Mouse (Mus musculus): Measurements from ENCODE around the gene Il21r. TPM values are rescaled to one million over a fixed set of nuclear protein-coding genes. Genes with fewer than 3 reads are reported as not detected.

Il21r gene
- total RNA-seq, 2 experiments from 2014 or later: 1.2 to 1.4 TPM

- H3K4me3 ChIP-seq: no peak overlapping the region
- no peak overlapping the region for H3K27ac ChIP-seq
- no peak for DNase-seq (ENCODE audit: extremely low spot score in 1 of 2, low spot score in 2 of 2)
- TF ChIP-seq CTCF (IDR thresholded peaks at IDR 0.05): no peak
- intact Hi-C loops (cut with DNase I): no loop called here
Observed at GRCm38 (mm10) chr7:125596406-125596805, 6.8 kb upstream of the Il21r start.

- intact Hi-C loops (cut with DNase I): no loop called here
- no peak for DNase-seq (ENCODE audit: extremely low spot score in 1 of 2, low spot score in 2 of 2)
- no peak overlapping the region for H3K27ac ChIP-seq
- TF ChIP-seq CTCF (IDR thresholded peaks at IDR 0.05): no peak
- H3K4me3 ChIP-seq: no peak overlapping the region
Observed at GRCm38 (mm10) chr7:125597083-125597482, 6.1 kb upstream of the Il21r start.

DNA sequence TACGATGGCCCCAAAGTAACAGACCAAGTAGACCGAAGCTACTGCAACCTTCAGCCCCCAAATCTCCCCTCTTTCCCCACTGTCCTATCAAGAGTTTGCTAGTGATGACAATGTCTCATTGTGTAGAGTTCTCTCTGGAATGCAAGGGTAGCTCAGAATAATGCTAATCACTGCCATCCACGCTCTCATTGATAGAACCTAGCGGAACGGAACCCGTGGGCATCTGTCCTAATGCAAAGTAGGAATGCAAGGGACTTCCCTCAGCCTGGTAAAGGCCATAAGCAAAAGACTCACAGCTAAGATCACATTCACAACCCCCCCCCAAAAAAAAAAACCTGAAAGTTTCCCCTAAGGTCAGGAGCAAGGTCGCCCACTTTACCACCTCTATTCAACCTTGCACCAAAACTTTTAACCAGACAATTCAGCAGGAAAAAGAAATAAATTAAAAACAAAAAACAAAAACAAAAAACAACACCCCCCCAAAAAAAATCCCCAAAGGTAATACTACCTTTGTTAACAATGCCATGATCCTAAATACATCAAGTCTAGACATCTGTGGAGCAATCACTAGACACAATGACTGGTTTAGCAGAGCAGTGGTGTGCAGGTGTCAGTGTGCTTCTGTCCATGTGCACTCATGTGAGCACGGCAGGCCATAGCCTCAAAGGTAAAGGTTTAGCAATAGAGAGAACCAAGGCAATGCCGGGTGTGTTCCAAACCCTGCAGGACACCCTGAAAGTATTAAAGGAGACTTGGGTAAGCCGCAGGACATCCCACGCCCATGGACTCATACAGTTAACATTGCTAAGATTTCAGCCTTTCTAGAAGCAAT, 5.5 kb upstream of the Il21r start:
- no peak for TF ChIP-seq CTCF (IDR thresholded peaks at IDR 0.05)

DNA sequence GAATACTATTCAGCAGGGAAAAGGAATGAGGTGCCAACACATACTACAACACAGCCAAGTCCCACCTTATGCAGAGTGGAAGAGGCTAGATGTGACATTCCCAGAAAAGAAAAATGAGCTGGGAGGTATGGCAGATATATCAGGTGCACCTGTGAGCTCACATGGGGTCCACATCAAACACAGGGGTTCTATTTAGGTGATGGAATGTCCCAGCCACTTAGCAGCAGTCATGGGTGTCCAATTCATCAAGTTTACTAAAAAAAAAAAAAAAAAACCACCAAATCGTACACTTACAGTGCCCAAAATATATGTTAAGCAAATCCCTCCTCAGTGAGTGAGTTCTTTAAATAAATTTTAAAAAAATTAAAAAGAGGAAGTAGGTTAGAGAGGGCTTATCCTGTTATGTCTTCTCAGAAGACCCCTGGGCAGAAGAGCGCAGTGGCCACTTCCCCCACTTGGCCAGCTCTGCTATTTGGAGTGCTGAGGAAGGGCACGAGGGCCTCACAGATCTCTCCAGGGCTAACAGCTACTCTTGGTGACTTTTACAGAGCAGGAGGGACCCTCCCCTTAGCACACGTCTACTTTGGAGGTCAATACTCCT, 3.8 kb upstream of the Il21r start:
- no peak overlapping the region for H3K27ac ChIP-seq
- no peak for TF ChIP-seq CTCF (IDR thresholded peaks at IDR 0.05)
- H3K4me3 ChIP-seq: no peak overlapping the region
- intact Hi-C loops (cut with DNase I): no loop called here
- DNase-seq (ENCODE audit: extremely low spot score in 1 of 2, low spot score in 2 of 2): no peak

More for the DNA sequence above, 5.5 kb upstream of the Il21r start:
- Histone ChIP-seq H3K27ac (no peak overlapping the region), H3K4me3 (no peak overlapping the region)
- DNase-seq (ENCODE audit: extremely low spot score in 1 of 2, low spot score in 2 of 2): no peak
- intact Hi-C loops (cut with DNase I): no loop called here

DNA sequence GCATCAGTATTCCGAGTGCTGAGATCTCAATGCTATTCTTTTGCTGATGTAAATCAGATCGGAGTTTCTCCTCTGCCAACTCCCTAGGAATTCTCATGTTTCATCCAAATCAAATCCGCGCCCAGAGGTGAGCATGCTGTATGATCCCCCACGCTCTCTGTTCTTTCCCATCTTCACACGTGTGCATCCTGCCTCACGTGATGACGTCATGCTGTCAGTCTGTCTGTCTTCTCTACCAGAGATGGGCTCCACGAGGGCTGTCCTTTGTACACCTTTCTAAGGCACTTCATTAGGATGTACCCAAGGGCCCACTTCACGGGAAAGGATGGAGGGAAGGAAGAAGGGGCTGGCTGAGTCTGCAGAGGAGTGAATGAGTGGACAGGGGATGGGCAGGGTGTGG, 3.1 kb upstream of the Il21r start:
- no peak for TF ChIP-seq CTCF (IDR thresholded peaks at IDR 0.05)
- intact Hi-C loops (cut with DNase I): no loop called here

DNA sequence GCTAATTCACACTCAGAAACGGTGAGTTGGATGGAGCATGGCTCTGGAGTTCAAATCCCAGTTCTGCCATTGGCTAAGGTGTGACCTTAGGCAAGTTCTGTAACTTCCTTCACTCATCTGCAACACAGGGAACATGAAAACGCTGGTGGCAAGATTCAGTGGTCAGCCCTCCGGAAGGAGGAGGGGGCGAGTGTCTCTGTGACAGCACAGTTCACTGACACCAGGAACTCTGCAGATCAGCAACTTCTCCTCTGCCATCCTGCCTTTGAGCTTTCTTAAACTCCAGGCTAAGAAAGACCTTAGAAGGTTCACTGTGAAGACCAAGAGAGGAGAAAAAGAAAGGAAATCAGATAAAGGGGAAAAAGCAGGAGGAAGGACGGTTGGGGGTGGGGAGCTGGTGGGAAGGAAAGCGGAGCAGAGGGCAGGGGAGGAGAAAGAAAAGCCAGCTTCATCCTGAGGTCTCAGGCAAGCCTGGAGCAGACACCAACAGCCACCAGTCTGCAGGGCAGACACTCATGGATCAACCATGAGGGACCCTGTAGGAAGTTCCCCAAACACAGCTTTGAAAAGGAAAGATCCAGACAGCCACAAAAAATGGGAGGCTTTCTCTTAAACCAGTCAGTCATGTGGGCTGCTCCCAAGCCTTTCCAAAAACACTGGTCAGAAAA, 2.5 kb upstream of the Il21r start:
- no peak for TF ChIP-seq CTCF (IDR thresholded peaks at IDR 0.05)
- no peak overlapping the region for H3K4me3 ChIP-seq
- H3K27ac ChIP-seq: no peak overlapping the region
- no peak for DNase-seq (ENCODE audit: extremely low spot score in 1 of 2, low spot score in 2 of 2)
- intact Hi-C loops (cut with DNase I): no loop called here

More for the DNA sequence above, 3.1 kb upstream of the Il21r start:
- no peak overlapping the region for H3K4me3 ChIP-seq
- DNase-seq (ENCODE audit: extremely low spot score in 1 of 2, low spot score in 2 of 2): no peak
- no peak overlapping the region for H3K27ac ChIP-seq

GRCm38 (mm10) chr7:125601280-125601670, 2.0 kb upstream of the Il21r start:
- no peak for DNase-seq (ENCODE audit: extremely low spot score in 1 of 2, low spot score in 2 of 2)
- intact Hi-C loops (cut with DNase I): no loop called here
- Histone ChIP-seq H3K27ac (no peak overlapping the region), H3K4me3 (no peak overlapping the region)
- TF ChIP-seq CTCF (IDR thresholded peaks at IDR 0.05): no peak

- intact Hi-C loops (cut with DNase I): no loop called here
- no peak for TF ChIP-seq CTCF (IDR thresholded peaks at IDR 0.05)
- Histone ChIP-seq H3K27ac (no peak overlapping the region), H3K4me3 (no peak overlapping the region)
- no peak for DNase-seq (ENCODE audit: extremely low spot score in 1 of 2, low spot score in 2 of 2)
Observed at GRCm38 (mm10) chr7:125601821-125602448, 1.3 kb upstream of the Il21r start.

GRCm38 (mm10) chr7:125604362-125605319, 1.4 kb downstream of the Il21r start:
- DNase-seq (ENCODE audit: extremely low spot score in 1 of 2, low spot score in 2 of 2): no peak
- no peak overlapping the region for H3K27ac ChIP-seq
- no peak for TF ChIP-seq CTCF (IDR thresholded peaks at IDR 0.05)
- H3K4me3 ChIP-seq: no peak overlapping the region
- intact Hi-C loops (cut with DNase I): no loop called here

DNA sequence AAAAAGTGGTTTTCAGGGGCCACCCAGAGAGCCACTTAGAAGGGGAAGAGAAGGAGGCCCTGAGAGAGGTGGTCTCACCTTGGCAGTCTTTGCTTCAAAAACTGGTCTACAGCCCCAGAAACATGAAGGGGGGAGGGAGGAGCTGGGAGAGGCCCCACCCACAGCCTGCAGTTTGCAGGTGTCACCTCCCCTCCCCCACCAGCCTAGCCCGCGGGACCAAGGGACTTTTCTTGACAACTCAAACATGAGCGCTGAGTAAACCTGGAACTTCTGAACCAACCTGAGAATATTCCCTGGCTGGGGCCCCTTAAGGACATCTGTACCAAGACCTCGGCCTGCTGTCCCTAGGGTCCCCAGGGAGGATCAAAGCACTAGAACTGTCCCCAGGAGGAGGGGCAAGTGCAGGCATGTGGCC, 2.5 kb downstream of the Il21r start:
- Histone ChIP-seq H3K4me3 (no peak overlapping the region), H3K27ac (no peak overlapping the region)
- no peak for TF ChIP-seq CTCF (IDR thresholded peaks at IDR 0.05)
- DNase-seq (ENCODE audit: extremely low spot score in 1 of 2, low spot score in 2 of 2): no peak
- intact Hi-C loops (cut with DNase I): no loop called here

Data from left cerebral cortex, adult 2 months (tissue).